Comparison of ENCODE assay signal across 8 mouse cellular contexts in genomic region chr2:162922183-162922582, GRCm38 (mm10). TPM values are rescaled to one million over a fixed set of nuclear protein-coding genes. Genes with fewer than 3 reads are reported as not detected.
A peak's percentile ranks its signal among the peaks of the same experiment; 100 is the strongest.
DNase-seq lines count a peak whose midpoint lies in the region; ATAC-seq and TF ChIP-seq lines count a peak whose summit lies in the region.
"Had no signal": no experiment of that assay in that cellular context is flagged by ENCODE, and none has a peak within 500 bp of the region (broad histone marks: within the 10 kb centered on the region; RNA-seq: fewer than 3 reads in every experiment).

No protein-coding gene starts in this region.

- peak; percentile 53 to 62 for DNase-seq in left cerebral cortex, adult 18-20 months (ENCODE audit: low spot score in 2 of 2)
- DNase-seq in left cerebral cortex, adult 11 months (ENCODE audit: low spot score) = no peak
- DNase-seq in G1E (ENCODE audit: low spot score) = peak; percentile 32
- DNase-seq in adrenal gland, postnatal 14 days = peak; percentile 68
- peak; percentile 44 to 65 for DNase-seq in heart, postnatal 14 days
- peak; percentile 61 for DNase-seq in liver, postnatal 0 days
- peak; percentile 57 for DNase-seq in stomach, postnatal 0 days (ENCODE audit: low spot score)

- H3K27me3 ChIP-seq in G1E (ENCODE audit: insufficient read depth, low read length) = peaks cover 11% of the 10 kb centered on the region
- no peaks in the 10 kb centered on the region for H3K27me3 ChIP-seq in liver, postnatal 0 days (ENCODE audit: insufficient read depth, low read length)
- no peaks in the 10 kb centered on the region for H3K27me3 ChIP-seq in stomach, postnatal 0 days (ENCODE audit: control insufficient read depth, insufficient read depth, low read length)

- H3K9ac ChIP-seq in liver, postnatal 0 days (replicated peaks) = no peak overlapping the region
- H3K9ac ChIP-seq in stomach, postnatal 0 days (ENCODE audit: low read length) = no peak overlapping the region
- H3K9ac ChIP-seq: heart, embryonic 15.5 days had no signal

- TF ChIP-seq CTCF in G1E (IDR thresholded peaks at IDR 0.05; ENCODE audit: low read depth, low read length) = peak; percentile 47
- TF ChIP-seq CTCF in liver, postnatal 0 days (IDR thresholded peaks at IDR 0.05; ENCODE audit: low read depth) = peak; percentile 93
- TF ChIP-seq CTCF in stomach, postnatal 0 days (IDR thresholded peaks at IDR 0.05; ENCODE audit: low read depth) = peak; percentile 96

- H3K4me2 ChIP-seq in liver, postnatal 0 days (ENCODE audit: low read depth, low read length) = no peak overlapping the region
- H3K4me2 ChIP-seq in stomach, postnatal 0 days (replicated peaks; ENCODE audit: low read depth) = 0 out of 2 replicates have a peak overlapping the region, but pooled peaks have one; percentile 23
- H3K4me2 ChIP-seq: heart, embryonic 15.5 days had no signal

- H3K27ac ChIP-seq in liver, postnatal 0 days (ENCODE audit: low read depth) = no peak overlapping the region
- no peak overlapping the region for H3K27ac ChIP-seq in stomach, postnatal 0 days (replicated peaks)
- H3K27ac ChIP-seq: heart, embryonic 15.5 days had no signal

- no peak for TF ChIP-seq EP300 in liver, postnatal 0 days (IDR thresholded peaks at IDR 0.05; ENCODE audit: low read depth)
- no peak for TF ChIP-seq EP300 in stomach, postnatal 0 days (optimal IDR thresholded peaks at IDR 0.05)

- peaks cover 7% of the 10 kb centered on the region for H3K4me1 ChIP-seq in G1E (ENCODE audit: insufficient read depth, low read depth, low read length)
- no peaks in the 10 kb centered on the region for H3K4me1 ChIP-seq in liver, postnatal 0 days (ENCODE audit: insufficient read depth)
- no peaks in the 10 kb centered on the region for H3K4me1 ChIP-seq in stomach, postnatal 0 days (replicated peaks; ENCODE audit: control insufficient read depth, insufficient read depth)
- H3K4me1 ChIP-seq: heart, embryonic 15.5 days had no signal

- no peak overlapping the region for H3K4me3 ChIP-seq in G1E (ENCODE audit: low read depth, low read length)
- H3K4me3 ChIP-seq in liver, postnatal 0 days (ENCODE audit: low read depth, low read length) = no peak overlapping the region
- H3K4me3 ChIP-seq in stomach, postnatal 0 days (ENCODE audit: low read depth, low read length) = no peak overlapping the region
- H3K4me3 ChIP-seq: heart, embryonic 15.5 days had no signal

- no peaks in the 10 kb centered on the region for H3K9me3 ChIP-seq in G1E (replicated peaks)
- no peaks in the 10 kb centered on the region for H3K9me3 ChIP-seq in liver, postnatal 0 days (ENCODE audit: low read length)
- no peaks in the 10 kb centered on the region for H3K9me3 ChIP-seq in stomach, postnatal 0 days (ENCODE audit: control insufficient read depth, low read length)
- H3K9me3 ChIP-seq: heart, embryonic 15.5 days had no signal

- WGBS in liver, postnatal 0 days (ENCODE audit: insufficient replicate concordance) = 9% methylated on average over 6 of the region's 6 CpGs
- WGBS in stomach, postnatal 0 days = 8% methylated on average over 6 of the region's 6 CpGs

- intact Hi-C loops in heart, postnatal 14 days (cut with DNase I) = loop anchor here (2.0 to 10.0 kb wide), 6 partner anchors 45 to 480 kb away; partner anchors contain the start of gene Tox2

- H3K36me3 ChIP-seq in G1E (replicated peaks) = no peaks in the 10 kb centered on the region
- H3K36me3 ChIP-seq in liver, postnatal 0 days (replicated peaks; ENCODE audit: insufficient read depth, low read length) = no peaks in the 10 kb centered on the region
- H3K36me3 ChIP-seq in stomach, postnatal 0 days (ENCODE audit: control insufficient read depth, insufficient read depth, low read length) = no peaks in the 10 kb centered on the region
- H3K36me3 ChIP-seq: heart, embryonic 15.5 days had no signal

- peak; percentile 55 for ATAC-seq in G1E (ENCODE audit: extremely low read depth, insufficient number of reproducible peaks, low FRiP score, poor library complexity, severe bottlenecking)
- no peak for ATAC-seq in liver, postnatal 0 days
- no peak for ATAC-seq in stomach, postnatal 0 days (ENCODE audit: low FRiP score, low TSS enrichment)

RNA-seq across cellular contexts. Expression of gene Srsf6, which starts 9.1 kb away (rescaled TPM):
- 10 to 100 TPM; 92.2 to 95.8 TPM for total RNA-seq in left cerebral cortex, adult 18-20 months (2021)
- 200 and 211 TPM in 2 replicates for total RNA-seq in G1E (2014; fragmentation: Nextera tagmentation)
- total RNA-seq in G1E (2017) = 210 and 218 TPM in 2 replicates
- 92.6 and 126 TPM in 2 replicates for polyA plus RNA-seq in G1E (2012)
- total RNA-seq in adrenal gland, postnatal 14 days (2021) = 181 and 186 TPM in 2 replicates
- 10 to 100 TPM; 88.4 to 91.7 TPM for total RNA-seq in heart, postnatal 14 days (2021)
- 50.5 and 56.3 TPM in 2 replicates for polyA plus RNA-seq in liver, postnatal 0 days (2015; fragmentation: Nextera tagmentation; extraction: Ambion mirVana)
- 64.8 and 67.5 TPM in 2 replicates for polyA plus RNA-seq in stomach, postnatal 0 days (2015; fragmentation: Nextera tagmentation; extraction: Ambion mirVana)

RNA-seq across cellular contexts. Expression of gene L3mbtl1, which starts 21.1 kb away (rescaled TPM):
- total RNA-seq in left cerebral cortex, adult 18-20 months (2021) = 10 to 100 TPM; 13.4 to 15.7 TPM
- not detected in 2 replicates for total RNA-seq in G1E (2014; fragmentation: Nextera tagmentation)
- 0.23 TPM in 1 of 2 replicates, not detected in the other for total RNA-seq in G1E (2017)
- not detected in 2 replicates for polyA plus RNA-seq in G1E (2012)
- total RNA-seq in adrenal gland, postnatal 14 days (2021) = 0.34 and 0.74 TPM in 2 replicates
- under 1 TPM in 1 of 2 experiments, not detected in 1; 0.05 TPM for total RNA-seq in heart, postnatal 14 days (2021)
- 0.06 TPM in 1 of 2 replicates, not detected in the other for polyA plus RNA-seq in liver, postnatal 0 days (2015; fragmentation: Nextera tagmentation; extraction: Ambion mirVana)
- 0.02 and 0.24 TPM in 2 replicates for polyA plus RNA-seq in stomach, postnatal 0 days (2015; fragmentation: Nextera tagmentation; extraction: Ambion mirVana)
- polyA plus RNA-seq: heart, embryonic 15.5 days had no signal
